Comparison of ENCODE assay signal across 21 mouse cellular contexts in genomic region chr16:67976565-67976964, GRCm38 (mm10).
DNase-seq lines count a peak whose midpoint lies in the region; ATAC-seq and TF ChIP-seq lines count a peak whose summit lies in the region.
"Had no signal": no experiment of that assay in that cellular context is flagged by ENCODE, and none has a peak within 500 bp of the region (broad histone marks: within the 10 kb centered on the region; RNA-seq: fewer than 3 reads in every experiment).

No protein-coding gene starts in this region.

- no peak overlapping the region for H3K9ac ChIP-seq in intestine, postnatal 0 days (ENCODE audit: low read depth, low read length)
- no peak overlapping the region for H3K9ac ChIP-seq in intestine, embryonic 16.5 days (ENCODE audit: low read depth, low read length)
- H3K9ac ChIP-seq in MEL (ENCODE audit: control insufficient read depth, low read depth, low read length, poor library complexity, severe bottlenecking): no peak overlapping the region
- H3K9ac ChIP-seq: embryonic facial prominence, embryonic 13.5 days; forebrain, embryonic 12.5 days; hindbrain, embryonic 12.5 days; limb, embryonic 12.5 days; midbrain, embryonic 12.5 days had no signal

- TF ChIP-seq EP300 in MEL (IDR thresholded peaks at IDR 0.05; ENCODE audit: low read depth in 1 of 2, low read length in 2 of 2): no peak

- TF ChIP-seq POLR2A in MEL (IDR thresholded peaks at IDR 0.05; ENCODE audit: control insufficient read depth in 1 of 2, insufficient read depth in 1 of 2, low read depth in 1 of 2, low read length in 2 of 2, poor library complexity in 1 of 2): no peak

- no peaks in the 10 kb centered on the region for H3K36me3 ChIP-seq in intestine, postnatal 0 days (ENCODE audit: control insufficient read depth, insufficient read depth)
- H3K36me3 ChIP-seq in intestine, embryonic 16.5 days (ENCODE audit: control insufficient read depth, insufficient read depth, low read length): no peaks in the 10 kb centered on the region
- no peaks in the 10 kb centered on the region for H3K36me3 ChIP-seq in MEL (ENCODE audit: control insufficient read depth in 1 of 2, insufficient read depth in 2 of 2, low read length in 2 of 2)
- H3K36me3 ChIP-seq: embryonic facial prominence, embryonic 13.5 days; forebrain, embryonic 12.5 days; heart, embryonic 10.5 days; hindbrain, embryonic 12.5 days; limb, embryonic 12.5 days; midbrain, embryonic 12.5 days had no signal

- no peak for ATAC-seq in intestine, postnatal 0 days
- ATAC-seq in intestine, embryonic 16.5 days: no peak

- peak; percentile 56 for TF ChIP-seq RAD21 in MEL (IDR thresholded peaks at IDR 0.05; ENCODE audit: low read depth, low read length)

- H3K27ac ChIP-seq in intestine, postnatal 0 days (ENCODE audit: low read depth, low read length): no peak overlapping the region
- no peak overlapping the region for H3K27ac ChIP-seq in intestine, embryonic 16.5 days (ENCODE audit: low read length)
- H3K27ac ChIP-seq in MEL (ENCODE audit: control insufficient read depth, low read depth, low read length): no peak overlapping the region
- H3K27ac ChIP-seq: embryonic facial prominence, embryonic 13.5 days; forebrain, embryonic 12.5 days; heart, embryonic 10.5 days; hindbrain, embryonic 12.5 days; limb, embryonic 12.5 days; midbrain, embryonic 12.5 days had no signal

- no peaks in the 10 kb centered on the region for H3K9me3 ChIP-seq in intestine, postnatal 0 days (ENCODE audit: control insufficient read depth)
- no peaks in the 10 kb centered on the region for H3K9me3 ChIP-seq in intestine, embryonic 16.5 days (ENCODE audit: control insufficient read depth, low read length)
- no peaks in the 10 kb centered on the region for H3K9me3 ChIP-seq in MEL (replicated peaks; ENCODE audit: insufficient read depth, low read length)
- H3K9me3 ChIP-seq: embryonic facial prominence, embryonic 13.5 days; forebrain, embryonic 12.5 days; heart, embryonic 10.5 days; hindbrain, embryonic 12.5 days; limb, embryonic 12.5 days; midbrain, embryonic 12.5 days had no signal

- H3K4me2 ChIP-seq in intestine, postnatal 0 days (replicated peaks; ENCODE audit: low read depth): no peak overlapping the region
- H3K4me2 ChIP-seq in intestine, embryonic 16.5 days (ENCODE audit: low read depth, low read length): no peak overlapping the region
- H3K4me2 ChIP-seq: embryonic facial prominence, embryonic 13.5 days; forebrain, embryonic 12.5 days; hindbrain, embryonic 12.5 days; limb, embryonic 12.5 days; liver, embryonic 11.5 days; midbrain, embryonic 12.5 days had no signal

- no peaks in the 10 kb centered on the region for H3K79me2 ChIP-seq in MEL (ENCODE audit: control insufficient read depth, insufficient read depth, low read length, poor library complexity)

- peak; percentile 19 for DNase-seq in retina, embryonic 14.5 days (ENCODE audit: low spot score)
- no peak for DNase-seq in retina, postnatal 1 day
- peak; percentile 20 for DNase-seq in MEL (ENCODE audit: low read depth, low spot score)
- no peak for DNase-seq in yolk sac, embryonic 10.5 days (ENCODE audit: low spot score)
- DNase-seq in frontal cortex, postnatal 36 days (ENCODE audit: low spot score in 2 of 2): no peak
- DNase-seq: cerebellum, adult 11 months; cerebellum, adult 9-11 months; heart, postnatal 10 days; kidney, adult 18-20 months; lung, adult 2 months; thymus, postnatal 4 days had no signal

- peak; percentile 20 for TF ChIP-seq CTCF in intestine, postnatal 0 days (IDR thresholded peaks at IDR 0.05; ENCODE audit: low read depth)
- peak in 1 of 3 experiments; percentile 43; a peak in 2 of 6 replicates for TF ChIP-seq CTCF in MEL (IDR thresholded peaks at IDR 0.05 in 2 of 3, conservative IDR thresholded peaks at IDR 0.05 in 1 of 3; ENCODE audit: control insufficient read depth in 1 of 3, insufficient read depth in 1 of 3, low read depth in 2 of 3, low read length in 3 of 3, poor library complexity in 1 of 3, severe bottlenecking in 1 of 3)

- no peak overlapping the region for H3K4me3 ChIP-seq in intestine, postnatal 0 days (ENCODE audit: low read depth, low read length)
- H3K4me3 ChIP-seq in intestine, embryonic 16.5 days (ENCODE audit: low read length): no peak overlapping the region
- no peak overlapping the region for H3K4me3 ChIP-seq in MEL (ENCODE audit: control insufficient read depth in 1 of 2, insufficient read depth in 1 of 2, low read depth in 2 of 2, low read length in 2 of 2)
- H3K4me3 ChIP-seq: embryonic facial prominence, embryonic 13.5 days; erythroblast, embryonic 14.5 days; forebrain, embryonic 12.5 days; heart, embryonic 10.5 days; hindbrain, embryonic 12.5 days; limb, embryonic 12.5 days; midbrain, embryonic 12.5 days had no signal

- no peaks in the 10 kb centered on the region for H3K27me3 ChIP-seq in intestine, postnatal 0 days (replicated peaks; ENCODE audit: control insufficient read depth, insufficient read depth, low read length)
- no peaks in the 10 kb centered on the region for H3K27me3 ChIP-seq in intestine, embryonic 16.5 days (replicated peaks; ENCODE audit: control insufficient read depth, insufficient read depth, low read length)
- H3K27me3 ChIP-seq in MEL (ENCODE audit: control insufficient read depth in 1 of 2, insufficient read depth in 2 of 2, low read length in 2 of 2): no peaks in the 10 kb centered on the region
- H3K27me3 ChIP-seq: embryonic facial prominence, embryonic 13.5 days; forebrain, embryonic 12.5 days; hindbrain, embryonic 12.5 days; limb, embryonic 12.5 days; midbrain, embryonic 12.5 days had no signal

- no peaks in the 10 kb centered on the region for H3K4me1 ChIP-seq in intestine, postnatal 0 days (replicated peaks; ENCODE audit: control insufficient read depth, insufficient read depth, low read length)
- H3K4me1 ChIP-seq in intestine, embryonic 16.5 days (ENCODE audit: control insufficient read depth, insufficient read depth, low read length): no peaks in the 10 kb centered on the region
- H3K4me1 ChIP-seq in MEL (ENCODE audit: control insufficient read depth in 1 of 2, insufficient read depth in 2 of 2, low read length in 2 of 2): no peaks in the 10 kb centered on the region
- H3K4me1 ChIP-seq: embryonic facial prominence, embryonic 13.5 days; forebrain, embryonic 12.5 days; heart, embryonic 10.5 days; hindbrain, embryonic 12.5 days; limb, embryonic 12.5 days; midbrain, embryonic 12.5 days had no signal

TF ChIP-seq in MEL, 35 proteins besides CTCF, POLR2A, EP300 and RAD21:
- TF ChIP-seq ZKSCAN1 (IDR thresholded peaks at IDR 0.05; ENCODE audit: low read depth, low read length): no peak
- no peak for TF ChIP-seq NRF1 (IDR thresholded peaks at IDR 0.05; ENCODE audit: insufficient read depth, low read depth, low read length, poor library complexity, severe bottlenecking)
- TF ChIP-seq TCF12 (IDR thresholded peaks at IDR 0.05; ENCODE audit: low read depth, low read length): no peak
- no peak for TF ChIP-seq E2F4 (IDR thresholded peaks at IDR 0.05; ENCODE audit: borderline replicate concordance, low read depth, low read length)
- TF ChIP-seq ZC3H11A (IDR thresholded peaks at IDR 0.05; ENCODE audit: low read depth, low read length): peak; percentile 14; the same call in 1 of the 2 replicates
- no peak for TF ChIP-seq USF2 (IDR thresholded peaks at IDR 0.05; ENCODE audit: borderline replicate concordance in 1 of 2, insufficient read depth in 1 of 2, low read depth in 1 of 2, low read length in 2 of 2)
- no peak for TF ChIP-seq HCFC1 (IDR thresholded peaks at IDR 0.05; ENCODE audit: low read depth, low read length)
- no peak for TF ChIP-seq BHLHE40 (IDR thresholded peaks at IDR 0.05; ENCODE audit: borderline replicate concordance, low read depth, low read length)
- no peak for TF ChIP-seq MAX (IDR thresholded peaks at IDR 0.05; ENCODE audit: low read length)
- TF ChIP-seq JUND (IDR thresholded peaks at IDR 0.05; ENCODE audit: low read depth, low read length): no peak
- peak; percentile 34 for TF ChIP-seq SMC3 (IDR thresholded peaks at IDR 0.05; ENCODE audit: low read depth, low read length)
- TF ChIP-seq SIN3A (IDR thresholded peaks at IDR 0.05; ENCODE audit: low read length): no peak
- TF ChIP-seq RCOR1 (IDR thresholded peaks at IDR 0.05; ENCODE audit: low read depth, low read length): no peak
- no peak for TF ChIP-seq NELFE (IDR thresholded peaks at IDR 0.05; ENCODE audit: low read depth, low read length)
- no peak for TF ChIP-seq CHD1 (IDR thresholded peaks at IDR 0.05; ENCODE audit: low read depth, low read length)
TF ChIP-seq in MEL: peak in this region for 2.

Comparison
In these comparisons a context has a peak if more than half of its experiments do, and no peak if none do; other contexts are left out.
1. DNase-seq: peak in retina, embryonic 14.5 days (single experiment) and MEL (single experiment); none in retina, postnatal 1 day (single experiment), yolk sac, embryonic 10.5 days (single experiment) and frontal cortex, postnatal 36 days (0 of 2).